Mouse (Mus musculus) thymus, postnatal 14 days (tissue): ENCODE data around the gene Tmem87a.

ENCODE experiments used
- DNase-seq: peaks from one replicate; pipeline ENCODE4 v3.0.0; 2021

Tmem87a gene

GRCm38 (mm10) chr2:120403986-120404822, at the start of gene Tmem87a:
TSS of gene Tmem87a (minus strand) at chr2:120404113.
- DNase-seq = peak; percentile 96

- DNase-seq = no peak
Observed at GRCm38 (mm10) chr2:120452600-120452999, 48.7 kb upstream of the Tmem87a start.

GRCm38 (mm10) chr2:120450724-120451123, 46.8 kb upstream of the Tmem87a start:
- DNase-seq = no peak

- DNase-seq = peak; percentile 57
Observed at GRCm38 (mm10) chr2:120447306-120447705, 43.4 kb upstream of the Tmem87a start.

- DNase-seq = no peak
Observed at GRCm38 (mm10) chr2:120446373-120446772, 42.5 kb upstream of the Tmem87a start.

- DNase-seq = no peak
Observed at GRCm38 (mm10) chr2:120444486-120444885, 40.6 kb upstream of the Tmem87a start.

- peak; percentile 69 for DNase-seq
Observed at GRCm38 (mm10) chr2:120424386-120424785, 20.5 kb upstream of the Tmem87a start.

- no peak for DNase-seq
Observed at GRCm38 (mm10) chr2:120414738-120415414, 11.0 kb upstream of the Tmem87a start.

- DNase-seq = no peak
Observed at GRCm38 (mm10) chr2:120414113-120414512, 10.2 kb upstream of the Tmem87a start.

- no peak for DNase-seq
Observed at GRCm38 (mm10) chr2:120411096-120411628, 7.2 kb upstream of the Tmem87a start.

- DNase-seq = peak; percentile 58
Observed at GRCm38 (mm10) chr2:120404823-120405765, 1.2 kb upstream of the Tmem87a start.

- DNase-seq = no peak
Observed at GRCm38 (mm10) chr2:120403653-120403985, 294 bp downstream of the Tmem87a start, which contains the start of gene Ganc. TSS of gene Ganc (plus strand) at chr2:120403896.

GRCm38 (mm10) chr2:120402813-120403212, 1.1 kb downstream of the Tmem87a start:
- DNase-seq = no peak

- no peak for DNase-seq
Observed at GRCm38 (mm10) chr2:120397951-120398350, 6.0 kb downstream of the Tmem87a start.

- DNase-seq = peak; percentile 56
Observed at GRCm38 (mm10) chr2:120392406-120392805, 11.5 kb downstream of the Tmem87a start.

GRCm38 (mm10) chr2:120390934-120391333, 13.0 kb downstream of the Tmem87a start:
- no peak for DNase-seq

GRCm38 (mm10) chr2:120389376-120389775, 14.5 kb downstream of the Tmem87a start:
- no peak for DNase-seq

GRCm38 (mm10) chr2:120387291-120387690, 16.6 kb downstream of the Tmem87a start:
- no peak for DNase-seq

- DNase-seq = no peak
Observed at GRCm38 (mm10) chr2:120386264-120386663, 17.6 kb downstream of the Tmem87a start.

- no peak for DNase-seq
Observed at GRCm38 (mm10) chr2:120373858-120374257, 30.1 kb downstream of the Tmem87a start.

- no peak for DNase-seq
Observed at GRCm38 (mm10) chr2:120367416-120368207, 36.3 kb downstream of the Tmem87a start.

GRCm38 (mm10) chr2:120366501-120366900, 37.4 kb downstream of the Tmem87a start:
- DNase-seq = no peak
